Mouse (Mus musculus) embryonic stem cell, embryonic (primary cell): ENCODE measurements around the gene Cdh15.

Experiments
- CTCF ChIA-PET, 4 experiments: fragments of 300-600 bp in 2 of 4; fragments of 350-600 bp in 2 of 4; sonication (Branson Sonifier 250); formaldehyde crosslinking; loops; one replicate each; lab custom pipeline; 2022; ENCODE audit warnings: inconsistent platforms in 2 of 4; lab: Charles Lee
- POLR2A ChIA-PET, 4 experiments: fragments of 300-600 bp in 2 of 4; fragments of 350-600 bp in 2 of 4; sonication (Branson Sonifier 250); formaldehyde crosslinking; loops; one replicate each; lab custom pipeline; 2022; ENCODE audit warnings: antibody characterized with exemption in 4 of 4, inconsistent platforms in 1 of 4; lab: Charles Lee

The Cdh15 gene

DNA sequence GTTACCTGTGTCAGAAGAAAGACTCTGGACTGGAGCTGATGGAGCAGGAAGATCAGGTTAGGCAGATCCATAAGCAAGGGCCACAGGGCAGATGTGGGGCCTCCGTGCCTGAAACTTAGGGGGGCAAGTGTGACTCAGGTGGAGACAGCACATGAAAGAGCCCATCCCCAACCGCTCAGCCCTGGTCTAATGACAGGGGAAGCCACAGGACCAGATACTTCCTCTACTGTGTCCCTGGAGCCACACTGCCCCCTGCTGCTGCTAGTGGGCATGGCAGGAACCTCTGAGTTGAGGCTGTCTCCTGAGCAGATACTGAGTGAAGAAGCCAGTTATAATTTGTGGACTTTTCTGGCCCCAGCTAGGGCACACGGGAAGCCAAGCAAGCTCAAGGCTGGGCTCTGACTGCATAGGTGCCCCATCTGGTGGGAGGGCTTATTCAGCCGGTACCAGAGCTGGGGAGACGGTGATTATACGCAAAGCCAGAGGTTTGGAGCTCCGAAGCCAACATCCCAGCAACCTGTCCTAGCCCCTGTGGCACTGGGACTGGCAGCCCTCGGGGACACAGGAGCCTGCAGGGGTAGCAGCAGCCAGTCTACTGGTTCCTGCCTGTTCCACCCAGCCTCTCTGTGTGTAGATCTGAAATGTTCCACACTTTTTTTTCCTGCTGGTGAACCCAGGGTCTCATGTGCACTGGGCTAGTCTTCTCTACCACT lies 17.3 kb upstream of the Cdh15 start:
- CTCF ChIA-PET, result interaction anchor here (0.5 to 1.4 kb wide), 20 partner anchors 9 to 629 kb away, joined by 3 to 17 read pairs (median 3); no protein-coding TSS in a partner anchor

GRCm38 (mm10) chr8:122834416-122834815 lies 13.3 kb upstream of the Cdh15 start:
- ChIA-PET POLR2A (interaction anchor here in 3 of 4 experiments (0.6 to 1.9 kb wide), 10 partner anchors 9 to 311 kb away, joined by 3 to 9 read pairs (median 3); partner anchors contain the start of genes Acsf3 (in 1 of the 3), Galns (in 1 of the 3) and Trappc2l (in 1 of the 3)), CTCF (interaction anchor here (0.6 to 2.3 kb wide), 42 partner anchors 9 to 465 kb away, joined by 3 to 11 read pairs (median 4); partner anchors contain the start of genes Chmp1a (in 2 of the 4), Spata33 (in 2 of the 4), Galns (in 1 of the 4) and Trappc2l (in 1 of the 4))

More for the DNA sequence above, 17.3 kb upstream of the Cdh15 start:
- POLR2A ChIA-PET, result interaction anchor here in 3 of 4 experiments (0.6 to 1.3 kb wide), 4 partner anchors 10 to 218 kb away, joined by 3 read pairs; no protein-coding TSS in a partner anchor

DNA sequence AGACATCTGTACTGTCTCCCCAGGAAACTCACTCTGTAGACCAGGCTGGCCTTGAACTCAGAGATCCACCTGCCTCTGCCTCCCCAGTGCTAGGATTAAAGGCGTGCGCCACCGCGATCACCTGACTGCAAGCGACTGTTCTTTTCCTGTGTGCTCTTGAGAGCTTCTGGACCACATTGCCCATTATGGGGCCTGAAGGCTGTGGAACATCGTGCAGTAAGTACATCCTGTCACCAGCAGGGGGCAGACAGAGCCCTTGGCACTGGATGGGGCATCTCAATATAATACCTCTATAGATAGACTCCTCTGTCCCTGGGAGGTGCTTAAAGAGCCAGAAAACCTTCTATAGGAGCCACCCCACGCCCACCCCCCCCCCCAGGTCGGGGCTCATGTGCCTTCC lies 12.8 kb upstream of the Cdh15 start:
- POLR2A ChIA-PET, result interaction anchor here in 3 of 4 experiments (0.6 to 1.9 kb wide), 10 partner anchors 10 to 312 kb away, joined by 3 to 9 read pairs (median 3); partner anchors contain the start of genes Acsf3 (in 1 of the 3), Galns (in 1 of the 3) and Trappc2l (in 1 of the 3)
- CTCF ChIA-PET, result interaction anchor here (0.6 to 2.3 kb wide), 45 partner anchors 9 to 1719 kb away, joined by 3 to 11 read pairs (median 3); partner anchors contain the start of genes Chmp1a (in 2 of the 4), Spata33 (in 2 of the 4), Foxc2 (in 1 of the 4) and Galns (in 1 of the 4)

- ChIA-PET CTCF (interaction anchor here (0.6 to 2.3 kb wide), 9 partner anchors 12 to 454 kb away, joined by 3 to 11 read pairs (median 3); partner anchors contain the start of gene Cdh15 (in 1 of the 4)), POLR2A (interaction anchor here in 2 of 4 experiments (0.6 to 1.9 kb wide), 3 partner anchors 229 to 314 kb away, joined by 3 to 8 read pairs (median 5); no protein-coding TSS in a partner anchor)
Measured at GRCm38 (mm10) chr8:122836199-122836598, 11.6 kb upstream of the Cdh15 start.

DNA sequence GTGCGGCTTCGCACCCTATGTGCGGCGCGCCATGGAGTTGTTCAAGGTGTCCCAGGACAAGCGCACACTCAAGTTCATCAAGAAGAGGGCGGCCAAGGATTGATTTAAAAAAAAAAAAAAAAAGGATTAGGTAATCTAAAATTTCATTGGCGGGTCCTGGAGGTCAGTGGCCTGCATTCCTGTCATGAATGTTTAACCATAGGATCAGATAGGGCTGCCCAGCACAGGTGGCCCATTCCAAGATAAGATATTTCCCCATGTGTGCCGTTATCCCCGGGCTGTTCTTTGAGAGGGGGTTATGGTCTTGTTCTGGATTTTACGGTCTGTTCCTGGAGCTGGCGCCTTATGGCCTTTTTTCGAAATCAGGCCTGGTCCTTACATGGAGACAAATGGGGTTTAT lies 11.1 kb upstream of the Cdh15 start:
- POLR2A ChIA-PET, result interaction anchor here in 3 of 4 experiments (0.6 to 1.7 kb wide), 7 partner anchors 13 to 314 kb away, joined by 3 to 5 read pairs (median 4); no protein-coding TSS in a partner anchor
- CTCF ChIA-PET, result interaction anchor here in 1 of 4 experiments (0.7 to 2.0 kb wide), 6 partner anchors 11 to 1689 kb away, joined by 3 to 6 read pairs (median 3); partner anchors contain the start of gene Cdh15

DNA sequence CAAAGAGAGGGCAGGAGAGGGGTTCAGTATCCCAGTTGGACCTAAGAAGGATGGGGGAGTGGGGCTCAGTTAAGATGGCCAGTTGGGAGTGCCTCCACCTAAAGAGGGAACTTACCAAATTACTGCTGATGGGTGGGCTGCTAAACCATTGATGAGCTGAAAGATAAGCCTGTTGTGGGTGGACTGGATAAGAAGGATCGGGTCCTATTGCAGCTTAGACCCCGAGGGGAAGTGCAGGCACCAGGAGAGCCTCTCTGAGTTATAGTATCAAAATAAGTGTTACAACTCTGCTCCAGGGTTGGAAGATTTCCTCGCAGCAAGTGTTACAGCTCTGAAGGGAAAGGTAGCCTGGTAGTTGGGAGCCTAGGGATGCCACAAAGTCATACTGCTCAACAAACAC lies 3.6 kb upstream of the Cdh15 start:
- POLR2A ChIA-PET, result interaction anchor here in 1 of 4 experiments (1.1 to 1.5 kb wide), 2 partner anchors 13 to 281 kb away, joined by 3 read pairs; no protein-coding TSS in a partner anchor
- CTCF ChIA-PET, result interaction anchor here in 3 of 4 experiments (0.6 to 1.3 kb wide), 5 partner anchors 9 to 184 kb away, joined by 3 to 7 read pairs (median 3); no protein-coding TSS in a partner anchor

DNA sequence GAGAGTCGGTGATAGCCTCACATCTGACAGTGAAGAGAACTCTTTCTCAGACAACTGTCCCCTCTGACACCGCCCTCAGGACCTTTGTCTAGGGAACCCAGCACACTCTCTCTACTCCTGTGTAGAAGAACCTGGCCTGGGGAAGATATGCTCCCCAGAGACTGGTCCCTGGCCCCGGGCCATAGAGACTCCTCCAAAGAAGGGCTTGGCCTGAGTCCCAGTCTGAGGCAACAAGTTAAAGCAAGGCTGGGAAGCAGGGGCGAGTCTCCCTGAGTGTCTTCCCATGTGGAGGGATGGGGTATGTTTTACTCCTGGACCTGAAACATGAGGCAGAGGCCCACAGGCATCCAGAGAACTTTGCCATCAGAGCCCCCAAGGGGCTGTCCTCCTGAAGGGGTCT lies 2.1 kb upstream of the Cdh15 start:
- ChIA-PET POLR2A (interaction anchor here in 1 of 4 experiments (1.1 kb wide), 1 partner anchor 199 kb away, joined by 3 read pairs; no protein-coding TSS in a partner anchor), CTCF (interaction anchor here in 2 of 4 experiments (0.6 to 1.2 kb wide), 2 partner anchors 11 to 265 kb away, joined by 3 to 9 read pairs; no protein-coding TSS in a partner anchor)

DNA sequence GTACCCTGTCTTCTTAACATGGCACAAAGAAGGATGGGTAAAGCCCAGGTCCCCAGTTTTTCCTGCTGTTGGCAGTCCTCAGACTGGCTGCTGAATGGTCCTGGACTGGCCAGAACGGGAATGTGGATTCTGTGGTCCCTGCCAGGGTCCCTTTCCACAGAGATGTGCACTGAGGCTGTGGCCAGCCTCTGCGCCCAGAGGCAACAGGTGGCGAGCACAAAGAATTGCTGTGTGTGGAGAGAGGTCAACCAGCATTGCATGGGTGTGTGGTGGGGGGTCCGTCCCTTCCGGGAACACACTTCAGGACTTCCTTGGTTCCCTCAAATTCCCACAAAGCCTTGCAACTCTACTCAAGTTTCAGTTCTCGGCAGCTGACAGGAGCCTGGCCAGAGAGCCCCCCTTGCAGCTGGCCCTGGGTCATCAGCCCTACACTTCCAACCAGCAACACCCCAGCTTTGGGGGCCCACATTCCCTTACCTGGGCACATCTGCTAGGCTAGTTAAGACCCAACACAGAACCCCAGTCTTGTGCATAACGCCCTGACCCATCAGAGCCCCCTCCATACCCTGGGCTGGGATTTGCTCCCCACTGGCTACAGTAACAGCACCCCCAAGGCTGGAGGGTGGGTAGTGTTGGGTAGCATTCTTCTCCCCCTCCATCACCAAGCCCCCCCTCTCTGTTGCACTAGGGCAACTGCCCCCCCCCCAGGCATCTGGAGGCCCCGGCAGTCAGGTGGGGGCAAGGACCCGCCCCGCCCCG lies 1.6 kb downstream of the Cdh15 start:
- CTCF ChIA-PET, result interaction anchor here in 3 of 4 experiments (0.6 to 1.0 kb wide), 3 partner anchors 14 to 441 kb away, joined by 3 to 6 read pairs (median 3); no protein-coding TSS in a partner anchor
- POLR2A ChIA-PET, result interaction anchor here in 2 of 4 experiments (0.6 to 1.5 kb wide), 3 partner anchors 12 to 768 kb away, joined by 4 to 5 read pairs (median 4); no protein-coding TSS in a partner anchor

GRCm38 (mm10) chr8:122850641-122851240 lies 3.0 kb downstream of the Cdh15 start:
- ChIA-PET POLR2A (interaction anchor here in 1 of 4 experiments (0.7 to 0.8 kb wide), 2 partner anchors 8 to 39 kb away, joined by 3 to 5 read pairs; no protein-coding TSS in a partner anchor), CTCF (no interaction called here)

- POLR2A ChIA-PET, result no interaction called here
- CTCF ChIA-PET, result no interaction called here
Measured at GRCm38 (mm10) chr8:122851692-122852545, 4.2 kb downstream of the Cdh15 start.

DNA sequence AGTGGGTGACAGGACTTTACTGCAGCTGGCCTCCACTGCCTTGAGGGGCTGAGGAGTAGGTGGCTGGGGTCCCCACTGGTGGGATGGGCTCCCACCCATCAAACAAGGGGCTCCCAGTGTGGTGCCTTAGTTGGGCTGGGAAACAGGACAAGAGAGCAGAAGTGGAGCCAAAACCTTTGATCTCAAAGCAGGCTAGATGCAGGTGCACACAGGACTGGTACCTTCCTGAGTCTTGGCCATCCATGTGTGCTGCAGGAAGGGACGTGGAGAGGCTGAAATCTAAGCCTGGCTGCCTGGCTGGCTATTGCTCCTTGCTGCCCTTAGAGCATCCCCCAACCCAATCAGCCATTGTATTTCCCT lies 4.8 kb downstream of the Cdh15 start:
- CTCF ChIA-PET, result no interaction called here
- POLR2A ChIA-PET, result no interaction called here

DNA sequence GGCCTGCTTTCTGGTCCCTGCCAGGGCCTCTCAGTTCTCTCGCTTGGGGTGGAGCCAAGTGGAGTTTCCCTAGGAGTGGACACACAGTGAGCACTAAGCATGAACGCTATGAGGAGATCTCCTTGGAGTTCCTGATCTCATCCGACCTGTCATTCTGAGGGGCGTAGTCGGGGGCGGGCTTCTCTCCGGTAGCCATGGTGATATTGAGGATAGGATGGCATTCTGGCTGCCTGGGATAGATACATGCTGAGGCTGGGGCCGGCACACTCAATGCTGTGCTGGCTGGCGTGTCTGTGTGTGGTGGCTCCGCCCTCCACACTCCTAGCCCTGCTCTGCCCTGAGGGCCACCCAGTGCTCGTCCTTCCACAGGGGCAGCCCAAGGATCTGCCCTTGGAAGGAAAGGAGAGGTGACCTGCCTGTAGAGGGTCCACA lies 5.6 kb downstream of the Cdh15 start:
- CTCF ChIA-PET, result no interaction called here
- POLR2A ChIA-PET, result no interaction called here

- POLR2A ChIA-PET, result no interaction called here
- CTCF ChIA-PET, result no interaction called here
Measured at GRCm38 (mm10) chr8:122854388-122854787, 6.6 kb downstream of the Cdh15 start.

GRCm38 (mm10) chr8:122855123-122855522 lies 7.4 kb downstream of the Cdh15 start:
- CTCF ChIA-PET, result interaction anchor here in 1 of 4 experiments (0.8 kb wide), 1 partner anchor 72 kb away, joined by 3 read pairs; no protein-coding TSS in a partner anchor
- POLR2A ChIA-PET, result no interaction called here

DNA sequence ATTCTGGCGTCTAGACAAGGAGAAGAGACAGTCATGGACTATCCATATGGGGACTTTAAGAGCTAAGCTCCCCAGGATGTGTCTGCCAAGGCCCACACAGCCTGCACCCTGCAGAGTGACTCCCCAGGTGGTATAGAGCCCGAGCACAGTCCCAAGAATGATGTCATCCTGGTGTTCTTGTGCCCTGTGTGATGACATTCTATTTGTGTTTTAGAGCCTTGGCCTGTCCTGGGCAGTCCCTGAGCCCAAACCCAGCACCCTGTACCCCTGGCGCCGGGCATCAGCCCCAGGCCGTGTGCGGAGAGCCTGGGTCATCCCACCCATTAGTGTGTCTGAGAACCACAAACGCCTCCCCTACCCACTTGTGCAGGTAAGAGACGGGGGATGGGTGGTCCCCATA lies 8.5 kb downstream of the Cdh15 start:
- ChIA-PET POLR2A (interaction anchor here in 1 of 4 experiments (0.8 to 1.1 kb wide), 2 partner anchors 46 to 325 kb away, joined by 3 read pairs; no protein-coding TSS in a partner anchor), CTCF (interaction anchor here in 2 of 4 experiments (0.7 kb wide), 2 partner anchors 22 to 152 kb away, joined by 3 to 5 read pairs; no protein-coding TSS in a partner anchor)

- POLR2A ChIA-PET, result interaction anchor here in 2 of 4 experiments (0.6 to 2.4 kb wide), 6 partner anchors 9 to 465 kb away, joined by 3 to 5 read pairs (median 4); no protein-coding TSS in a partner anchor
- CTCF ChIA-PET, result no interaction called here
Measured at GRCm38 (mm10) chr8:122859843-122860242, 12.1 kb downstream of the Cdh15 start.
